Mouse (Mus musculus) kidney, adult 10 weeks (tissue): ENCODE results near the gene Strn4. TPM values are rescaled to one million over a fixed set of nuclear protein-coding genes. Genes with fewer than 3 reads are reported as not detected.

Experiments
- polyA plus RNA-seq: library from polyadenylated mRNA; stranded (reverse); fragments of 350-450 nt; fragmentation: Illumina TruSeq; extraction: RNeasy Lipid Tissue Mini Kit (QIAGEN cat#74804); gene quantifications from one replicate; pipeline ENCODE4 v1.2.3, GENCODE M21; 2014; ENCODE audit warnings: low read depth, low replicate concordance

Gene Strn4
- 12.7 TPM for polyA plus RNA-seq

GRCm38 (mm10) chr7:16815351-16815941 lies at the start of gene Strn4:
Strn4 (plus strand) TSS chr7:16815889.

GRCm38 (mm10) chr7:16780825-16781554 lies 34.7 kb upstream of the Strn4 start, which contains the start of gene Slc1a5:
Slc1a5 (plus strand) TSS chr7:16781340.

GRCm38 (mm10) chr7:16816475-16817122 lies 910 bp downstream of the Strn4 start, which contains the start of gene Fkrp:
Fkrp (minus strand) TSS chr7:16816732.

GRCm38 (mm10) chr7:16842645-16843063 lies 27.0 kb downstream of the Strn4 start, which contains the start of gene Prkd2:
Prkd2 (plus strand) TSS chr7:16842902.

GRCm38 (mm10) chr7:16875310-16875325 lies 59.4 kb downstream of the Strn4 start, which contains the start of gene Dact3:
Dact3 (plus strand) TSS chr7:16875317.

Other genes with a start within 250 kb of the Strn4 start
- 34.0 TPM for gene Arhgap35, start 200.9 kb upstream of the Strn4 start, polyA plus RNA-seq
- not detected for gene Ceacam15, start 140.2 kb upstream of the Strn4 start, polyA plus RNA-seq
- gene Ceacam9, start 94.0 kb upstream of the Strn4 start, polyA plus RNA-seq: not detected
- 69.5 TPM for gene Ap2s1, start 77.5 kb upstream of the Strn4 start, polyA plus RNA-seq
- 11.7 TPM for gene Slc1a5, start 34.5 kb upstream of the Strn4 start, polyA plus RNA-seq
- gene Fkrp, start 843 bp downstream of the Strn4 start, polyA plus RNA-seq: 8.0 TPM
- 0.28 TPM for gene Prkd2, start 27.0 kb downstream of the Strn4 start, polyA plus RNA-seq
- 0.28 TPM for gene Dact3, start 59.4 kb downstream of the Strn4 start, polyA plus RNA-seq
- not detected for gene Gng8, start 75.9 kb downstream of the Strn4 start, polyA plus RNA-seq
- gene Ptgir, start 90.6 kb downstream of the Strn4 start, polyA plus RNA-seq: 1.7 TPM
- 28.8 TPM for gene Calm3, start 108.2 kb downstream of the Strn4 start, polyA plus RNA-seq
- 0.69 TPM for gene Pnmal2, start 128.8 kb downstream of the Strn4 start, polyA plus RNA-seq
- not detected for gene Pnmal1, start 143.8 kb downstream of the Strn4 start, polyA plus RNA-seq
- not detected for gene Gm42372, start 167.2 kb downstream of the Strn4 start, polyA plus RNA-seq
- gene Ccdc8, start 176.8 kb downstream of the Strn4 start, polyA plus RNA-seq: 0.16 TPM
- gene Ppp5c, start 212.0 kb downstream of the Strn4 start, polyA plus RNA-seq: 17.1 TPM
- 0.49 TPM for gene Hif3a, start 246.5 kb downstream of the Strn4 start, polyA plus RNA-seq